Mouse (Mus musculus) forebrain, embryonic 14.5 days (tissue): Measurements from ENCODE around the gene Pole4. TPM values are rescaled to one million over a fixed set of nuclear protein-coding genes. Genes with fewer than 3 reads are reported as not detected.
A peak's percentile ranks its signal among the peaks of the same experiment; 100 is the strongest.

ENCODE experiments used
- ATAC-seq: fragments of 200-750 bp; cut with Nextera tagmentation; 2 replicates; pipeline ENCODE4 v1.8.0; 2017; ENCODE audit warnings: mild to moderate bottlenecking, moderate library complexity
- DNase-seq: peaks from one replicate; pipeline ENCODE4 v3.0.0-alpha.2; 2015; ENCODE audit warnings: low spot score
- H3K27ac ChIP-seq: fragments of 300-500 bp; sonication (generic); 2 replicates; pipeline ENCODE4 v1.5.1; 2014; ENCODE audit warnings: low read depth, mild to moderate bottlenecking, control low read depth, low read length, moderate library complexity
- H3K27me3 ChIP-seq: fragments of 300-500 bp; sonication (generic); replicated peaks from 2 replicates; pipeline ENCODE4 v1.6.1; 2014; ENCODE audit warnings: low read length, control low read depth, mixed read lengths; ENCODE audit not compliant: control insufficient read depth, insufficient read depth
- H3K36me3 ChIP-seq: fragments of 300-500 bp; sonication (generic); 2 replicates; pipeline ENCODE4 v1.6.1; 2014; ENCODE audit warnings: low read length, control low read depth; ENCODE audit not compliant: control insufficient read depth, insufficient read depth
- H3K4me1 ChIP-seq: fragments of 300-500 bp; sonication (generic); 2 replicates; pipeline ENCODE4 v1.6.1; 2014; ENCODE audit warnings: antibody characterized with exemption, low read length, control low read depth; ENCODE audit not compliant: control insufficient read depth, insufficient read depth
- H3K4me2 ChIP-seq: fragments of 300-500 bp; sonication (generic); 2 replicates; pipeline ENCODE4 v1.6.1; 2014; ENCODE audit warnings: mild to moderate bottlenecking, control low read depth, low read length
- H3K4me3 ChIP-seq: fragments of 300-500 bp; sonication (generic); 2 replicates; pipeline ENCODE4 v1.5.1; 2014; ENCODE audit warnings: low read depth, low read length, control low read depth
- H3K9ac ChIP-seq: fragments of 300-500 bp; sonication (generic); 2 replicates; pipeline ENCODE4 v1.6.1; 2014; ENCODE audit warnings: mild to moderate bottlenecking, low read length, control low read depth, moderate library complexity
- H3K9me3 ChIP-seq: fragments of 300-500 bp; sonication (generic); replicated peaks from 2 replicates; pipeline ENCODE4 v1.6.1; 2016; ENCODE audit warnings: low read length, control low read depth, mixed read lengths; ENCODE audit not compliant: control insufficient read depth
- WGBS: fragments of 180-500 bp; shearing (Covaris S2); extraction: QIAGEN DNeasy Blood & Tissue Kit; methylation state at CpG from one replicate; pipeline ENCODE4 v1.1.7; 2014; 5-methylcytosine and 5-hydroxymethylcytosine counted together
- polyA plus RNA-seq: library from polyadenylated mRNA; unstranded; fragments of >200 nt; fragmentation: Nextera tagmentation; extraction: Ambion mirVana; gene quantifications from 2 replicates; pipeline ENCODE4 v1.2.1, GENCODE M21; 2014

Gene Pole4
- polyA plus RNA-seq, 1 experiment from 2014 or later: 126 TPM

DNA sequence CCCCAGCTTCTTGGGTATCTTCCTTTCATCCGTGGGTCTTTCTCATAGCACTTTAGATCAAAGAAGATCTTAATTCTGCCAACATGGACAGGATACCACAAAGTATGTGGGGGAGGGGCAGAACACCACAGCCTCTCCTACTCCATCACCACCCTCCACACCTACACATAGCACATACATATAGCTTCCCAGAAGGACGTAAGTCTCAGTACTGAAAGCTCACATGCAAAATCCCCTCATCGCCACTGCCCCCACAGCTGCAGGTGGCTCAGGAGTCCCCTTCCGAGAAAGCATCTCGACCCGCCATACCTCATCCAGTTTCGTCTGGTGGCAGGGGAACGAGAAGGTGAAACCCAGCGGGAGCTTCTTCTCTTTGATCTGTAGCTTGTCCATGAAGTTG, 39.4 kb upstream of the Pole4 start:
- DNase-seq (no peak), ATAC-seq (no peak)
- WGBS: 92% methylated on average over 9 of the region's 9 CpGs
- Histone ChIP-seq H3K4me3 (no peak overlapping the region), H3K27me3 (no peaks in the 10 kb centered on the region), H3K4me2 (no peak overlapping the region), H3K36me3 (peaks cover 13% of the 10 kb centered on the region), H3K9ac (no peak overlapping the region), H3K9me3 (no peaks in the 10 kb centered on the region), H3K27ac (no peak overlapping the region), H3K4me1 (no peaks in the 10 kb centered on the region)

DNA sequence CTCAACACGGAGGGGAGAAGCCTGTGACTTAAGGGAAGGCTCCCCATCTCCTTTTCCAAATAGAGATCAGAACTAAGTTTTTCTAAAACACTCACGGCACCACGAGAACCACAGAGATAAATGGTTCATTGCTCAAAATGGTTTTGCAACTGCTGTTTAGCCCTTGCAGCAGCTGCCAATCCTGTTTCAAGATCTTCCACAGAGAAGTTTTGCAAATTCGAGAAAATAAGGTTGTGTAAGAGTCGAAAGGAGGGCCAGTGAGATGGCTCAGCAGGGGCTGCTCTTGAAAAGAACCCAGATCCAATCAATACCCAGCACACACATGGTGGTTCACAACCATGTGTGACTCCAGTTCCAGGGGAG, 36.3 kb upstream of the Pole4 start:
- Histone ChIP-seq H3K4me3 (no peak overlapping the region), H3K4me1 (no peaks in the 10 kb centered on the region), H3K9me3 (no peaks in the 10 kb centered on the region), H3K9ac (no peak overlapping the region), H3K4me2 (no peak overlapping the region), H3K27me3 (no peaks in the 10 kb centered on the region), H3K27ac (no peak overlapping the region), H3K36me3 (peaks cover 15% of the 10 kb centered on the region)
- DNase-seq: no peak
- 76% methylated on average over 5 of the region's 5 CpGs for WGBS
- ATAC-seq: no peak

DNA sequence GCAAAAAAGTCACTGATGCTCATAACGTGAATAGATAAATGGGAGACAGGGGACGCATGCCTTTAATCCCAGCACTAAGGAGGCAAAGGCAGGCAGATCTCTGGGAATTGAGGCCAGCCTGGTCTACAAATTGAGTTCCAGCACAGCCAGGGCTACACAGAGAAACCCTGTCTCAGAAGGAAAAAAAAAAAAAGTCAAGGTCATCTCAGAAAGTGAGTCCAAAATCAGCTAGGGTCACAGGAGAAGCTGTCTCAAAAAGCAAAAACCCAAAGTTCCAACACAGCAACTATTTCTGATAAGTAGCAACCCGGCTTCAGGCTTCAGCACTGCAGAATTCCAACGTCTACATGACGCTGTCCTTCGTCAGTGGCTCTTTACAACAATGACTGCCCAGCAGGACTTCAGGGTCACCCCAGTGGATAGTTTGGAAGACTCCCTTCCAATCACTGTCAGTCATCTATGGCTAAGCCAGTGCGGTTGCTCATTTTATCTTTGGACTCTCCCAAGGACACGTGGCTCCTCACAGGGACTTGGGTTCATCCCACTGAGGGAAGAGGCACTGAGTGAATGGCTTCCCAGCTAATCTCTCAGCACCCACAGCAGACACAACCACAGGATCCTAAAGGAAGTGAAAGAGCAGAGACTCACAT, 35.8 kb upstream of the Pole4 start:
- H3K9me3 ChIP-seq: no peaks in the 10 kb centered on the region
- peaks cover 16% of the 10 kb centered on the region for H3K36me3 ChIP-seq
- no peaks in the 10 kb centered on the region for H3K27me3 ChIP-seq
- H3K4me3 ChIP-seq: no peak overlapping the region
- WGBS: 80% methylated on average over 8 of the region's 8 CpGs
- H3K4me1 ChIP-seq: no peaks in the 10 kb centered on the region
- no peak overlapping the region for H3K4me2 ChIP-seq
- no peak for ATAC-seq
- H3K27ac ChIP-seq: no peak overlapping the region
- no peak for DNase-seq
- no peak overlapping the region for H3K9ac ChIP-seq

DNA sequence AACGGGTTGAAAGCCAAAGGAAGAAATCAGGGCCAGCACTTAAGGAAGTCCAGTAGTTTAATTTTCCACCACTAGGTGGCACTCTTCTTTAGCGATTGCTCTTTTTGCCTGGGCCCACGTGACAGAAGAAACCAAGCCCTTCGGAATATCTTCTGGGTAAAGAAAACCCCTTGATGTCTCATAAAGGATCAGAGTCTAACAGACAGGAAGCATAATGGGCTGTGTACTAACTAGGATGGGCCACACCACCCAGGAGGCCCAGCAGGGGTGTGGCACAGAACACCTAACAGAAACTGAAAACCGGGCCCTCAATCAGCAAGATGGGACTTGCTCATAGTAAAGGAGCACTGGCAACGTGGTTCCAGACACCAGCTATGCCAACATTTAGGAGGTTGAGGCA, 35.1 kb upstream of the Pole4 start:
- peaks cover 16% of the 10 kb centered on the region for H3K36me3 ChIP-seq
- no peak overlapping the region for H3K27ac ChIP-seq
- DNase-seq (peak; percentile 92), ATAC-seq (peak; percentile 49)
- H3K4me3 ChIP-seq: no peak overlapping the region
- H3K4me2 ChIP-seq: no peak overlapping the region
- no peaks in the 10 kb centered on the region for H3K9me3 ChIP-seq
- no peak overlapping the region for H3K9ac ChIP-seq
- no peaks in the 10 kb centered on the region for H3K27me3 ChIP-seq
- H3K4me1 ChIP-seq: no peaks in the 10 kb centered on the region
- 32% methylated on average over 6 of the region's 6 CpGs for WGBS

DNA sequence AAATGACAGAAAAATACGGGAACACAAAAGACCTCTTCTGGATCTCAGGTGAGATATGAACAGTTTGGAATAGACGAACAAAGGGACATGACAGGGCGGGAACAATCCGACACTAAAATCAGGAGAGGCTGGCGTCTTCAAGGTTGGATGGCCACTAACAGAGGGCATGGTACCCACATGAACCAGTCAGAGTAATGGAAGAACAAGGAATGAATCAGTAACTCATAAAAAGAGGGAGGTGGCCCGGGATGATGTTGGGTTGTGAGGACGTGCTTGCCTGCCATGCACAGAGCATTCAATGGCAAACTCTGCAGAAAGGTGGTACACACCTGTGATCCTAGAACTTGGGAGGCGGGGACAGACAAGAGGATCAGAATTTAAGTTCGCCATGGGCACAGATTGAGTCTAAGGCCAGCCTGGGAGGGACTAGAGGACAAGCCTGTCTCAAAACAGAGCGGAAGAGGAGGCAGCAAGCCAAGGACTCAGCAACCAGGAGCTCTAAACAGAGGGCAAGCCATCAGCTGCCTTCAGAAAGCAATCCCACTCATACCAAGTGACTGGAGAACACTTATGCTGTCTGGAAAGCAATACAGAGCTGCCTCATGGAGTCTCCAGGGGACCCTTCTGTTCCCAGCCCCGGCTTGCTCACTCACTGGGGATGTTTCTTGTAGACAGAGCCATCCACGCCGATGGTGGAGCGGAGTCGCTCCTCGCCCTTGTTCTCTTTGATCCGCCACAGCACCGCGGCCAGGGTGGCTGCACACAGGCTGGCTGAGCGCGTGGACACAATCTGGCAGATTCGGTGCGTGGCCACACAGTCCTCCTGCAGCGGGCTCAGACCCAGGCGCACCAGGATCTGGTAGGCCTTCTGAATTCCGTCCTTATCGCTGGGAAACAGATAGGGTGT, 32.7 kb upstream of the Pole4 start:
- no peak for DNase-seq
- Histone ChIP-seq H3K4me3 (no peak overlapping the region), H3K4me2 (no peak overlapping the region), H3K27me3 (no peaks in the 10 kb centered on the region), H3K27ac (no peak overlapping the region), H3K36me3 (peaks cover 16% of the 10 kb centered on the region; the same call in 1 of the 2 replicates), H3K9me3 (no peaks in the 10 kb centered on the region), H3K4me1 (no peaks in the 10 kb centered on the region), H3K9ac (no peak overlapping the region)
- 91% methylated on average over 27 of the region's 27 CpGs for WGBS
- no peak for ATAC-seq

DNA sequence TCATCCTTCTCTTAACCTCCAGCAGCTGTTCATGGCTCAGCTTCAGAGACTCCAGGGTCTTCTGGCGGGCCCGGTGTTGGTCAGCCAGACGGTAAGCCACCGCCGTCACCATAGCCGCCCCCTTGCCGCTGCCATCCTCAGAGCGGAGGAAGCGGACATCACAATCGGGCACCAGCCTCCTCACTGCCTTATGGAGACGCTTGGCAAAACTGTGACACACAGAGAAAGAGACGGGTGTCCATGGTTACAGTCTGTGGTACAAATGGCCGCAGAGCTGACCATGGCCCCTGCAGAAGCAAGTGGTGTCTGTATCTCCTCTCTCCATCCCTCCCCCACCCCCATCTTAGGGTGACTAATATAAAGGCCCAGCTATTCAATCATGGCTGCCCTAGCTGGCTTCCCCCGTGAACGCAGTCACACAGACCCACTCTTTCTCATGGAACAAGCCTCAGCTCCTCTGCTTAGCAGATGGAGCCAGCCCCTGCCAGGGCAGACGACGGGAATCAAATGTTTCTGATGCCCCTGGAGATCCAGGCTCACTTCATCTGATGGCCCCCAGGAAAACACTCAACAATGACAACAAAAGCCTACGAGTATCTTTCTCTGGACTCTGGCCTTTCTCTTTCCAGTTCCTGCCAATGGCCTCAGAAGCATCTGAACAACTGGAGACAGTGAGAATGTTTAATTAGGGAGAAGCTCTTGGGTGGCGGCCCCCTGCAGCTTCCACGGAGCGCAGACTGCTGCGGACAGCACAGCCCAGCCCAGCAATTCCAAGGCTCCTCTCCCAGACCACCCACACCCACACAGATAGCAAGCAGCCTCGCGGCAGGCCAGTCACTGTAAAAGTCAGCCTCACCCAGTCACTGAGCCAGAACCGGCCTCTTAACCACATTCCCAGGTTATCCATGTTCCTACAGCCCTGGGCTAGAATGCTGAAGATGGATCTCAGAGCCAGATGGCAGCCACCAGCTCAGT, 31.7 kb upstream of the Pole4 start:
- H3K4me3 ChIP-seq: no peak overlapping the region
- H3K9ac ChIP-seq: no peak overlapping the region
- no peak overlapping the region for H3K4me2 ChIP-seq
- 89% methylated on average over 25 of the region's 25 CpGs for WGBS
- DNase-seq: no peak
- no peak for ATAC-seq
- H3K27ac ChIP-seq: no peak overlapping the region
- H3K27me3 ChIP-seq: no peaks in the 10 kb centered on the region
- no peaks in the 10 kb centered on the region for H3K9me3 ChIP-seq
- H3K4me1 ChIP-seq: no peaks in the 10 kb centered on the region
- peaks cover 10% of the 10 kb centered on the region; the same call in 1 of the 2 replicates for H3K36me3 ChIP-seq

DNA sequence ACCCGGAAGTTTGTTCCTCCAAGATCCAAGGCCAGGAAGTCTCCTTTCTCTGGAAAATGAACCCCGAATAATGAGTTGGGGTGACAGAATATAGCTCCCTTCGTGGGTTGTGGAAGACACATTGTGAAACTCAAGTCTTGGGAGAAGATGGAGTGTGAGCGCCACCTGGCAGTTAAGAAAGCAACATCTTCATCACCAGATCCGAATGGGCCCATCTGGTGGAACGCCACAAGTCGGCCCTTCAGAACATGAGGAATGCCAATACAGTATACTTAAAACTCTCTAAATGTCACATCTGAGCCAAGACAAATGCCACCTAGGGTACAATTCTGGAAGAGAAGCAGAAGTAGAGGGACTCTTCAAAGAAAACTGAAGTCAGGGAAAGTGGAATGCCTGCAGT, 30.2 kb upstream of the Pole4 start:
- H3K36me3 ChIP-seq: peaks cover 15% of the 10 kb centered on the region; the same call in 1 of the 2 replicates
- no peak overlapping the region for H3K4me2 ChIP-seq
- H3K4me3 ChIP-seq: no peak overlapping the region
- 84% methylated on average over 7 of the region's 7 CpGs for WGBS
- no peaks in the 10 kb centered on the region for H3K4me1 ChIP-seq
- no peak overlapping the region for H3K27ac ChIP-seq
- no peaks in the 10 kb centered on the region for H3K27me3 ChIP-seq
- DNase-seq: peak; percentile 28
- H3K9me3 ChIP-seq: no peaks in the 10 kb centered on the region
- ATAC-seq: no peak
- H3K9ac ChIP-seq: no peak overlapping the region

DNA sequence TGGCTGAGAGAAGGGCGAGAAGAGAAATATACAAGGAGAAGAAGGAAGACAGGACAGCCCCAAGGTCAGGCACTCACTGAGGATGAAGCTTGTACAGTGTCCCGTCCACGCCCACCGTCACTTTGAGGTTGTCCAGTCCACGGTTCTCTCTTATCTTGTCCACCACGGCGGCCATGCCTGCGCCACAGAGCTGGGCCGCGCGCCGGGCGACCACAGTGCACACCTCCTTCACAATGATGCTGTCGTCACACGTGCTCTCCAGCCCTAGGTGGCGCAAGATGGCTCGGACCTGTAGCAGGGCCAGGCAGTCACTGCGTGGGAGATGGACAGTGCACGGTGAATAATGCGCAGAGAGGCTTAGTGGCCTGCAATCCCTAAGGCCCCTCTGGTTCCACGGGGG, 23.5 kb upstream of the Pole4 start:
- DNase-seq: no peak
- WGBS: 94% methylated on average over 21 of the region's 21 CpGs

More for the DNA sequence above, 23.5 kb upstream of the Pole4 start:
- H3K4me3 ChIP-seq: no peak overlapping the region
- H3K27ac ChIP-seq: no peak overlapping the region
- H3K36me3 ChIP-seq: peaks cover 25% of the 10 kb centered on the region; the same call in 1 of the 2 replicates
- H3K9me3 ChIP-seq: no peaks in the 10 kb centered on the region
- no peak overlapping the region for H3K4me2 ChIP-seq
- H3K9ac ChIP-seq: no peak overlapping the region
- no peaks in the 10 kb centered on the region for H3K27me3 ChIP-seq
- no peaks in the 10 kb centered on the region for H3K4me1 ChIP-seq
- ATAC-seq: no peak
